In the genomic region with DNA sequence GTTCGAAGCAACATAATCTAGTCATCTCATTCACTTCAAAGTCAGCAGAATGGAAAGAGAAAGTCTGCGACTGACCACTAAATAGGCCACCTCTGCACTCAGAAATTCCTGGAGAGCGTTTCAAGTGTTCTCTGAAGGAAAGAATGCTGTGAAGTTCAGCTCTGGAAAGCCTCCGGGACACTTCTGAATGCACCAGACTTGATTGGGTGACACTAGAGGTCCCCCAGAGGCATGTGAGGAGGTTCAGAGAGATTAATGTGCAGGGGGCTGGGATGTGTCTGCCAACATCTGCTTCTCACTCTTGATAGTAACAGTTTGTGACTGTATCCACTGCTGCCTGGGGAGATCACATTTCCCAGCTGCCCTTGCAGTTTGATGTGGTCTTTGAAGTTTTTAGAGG, we compare ENCODE assay signal across 12 mouse cellular contexts. TPM values are rescaled to one million over a fixed set of nuclear protein-coding genes. Genes with fewer than 3 reads are reported as not detected.
DNase-seq lines count a peak whose midpoint lies in the region; ATAC-seq and TF ChIP-seq lines count a peak whose summit lies in the region.
"Had no signal": no experiment of that assay in that cellular context is flagged by ENCODE, and none has a peak within 500 bp of the region (broad histone marks: within the 10 kb centered on the region; RNA-seq: fewer than 3 reads in every experiment).

No protein-coding gene starts in this region.

- no peaks in the 10 kb centered on the region for H3K9me3 ChIP-seq in CH12.LX (replicated peaks; ENCODE audit: low read length)
- no peaks in the 10 kb centered on the region for H3K9me3 ChIP-seq in heart, embryonic 14.5 days (ENCODE audit: control insufficient read depth, low read length)
- no peaks in the 10 kb centered on the region for H3K9me3 ChIP-seq in forebrain, embryonic 16.5 days (ENCODE audit: control insufficient read depth, low read length)

- no peak for TF ChIP-seq POLR2A in CH12.LX (IDR thresholded peaks at IDR 0.05; ENCODE audit: low read depth, low read length)

- no peaks in the 10 kb centered on the region for H3K79me2 ChIP-seq in CH12.LX (replicated peaks; ENCODE audit: control insufficient read depth, extremely low read depth, insufficient read depth, poor library complexity, severe bottlenecking)

- no peaks in the 10 kb centered on the region for H3K4me1 ChIP-seq in CH12.LX (ENCODE audit: control insufficient read depth in 1 of 2, insufficient read depth in 2 of 2)
- H3K4me1 ChIP-seq in heart, embryonic 14.5 days (ENCODE audit: control insufficient read depth in 2 of 2, insufficient read depth in 2 of 2, low read length in 2 of 2) = peaks cover 18 to 23% of the 10 kb centered on the region in 2 experiments
- H3K4me1 ChIP-seq in forebrain, embryonic 16.5 days (replicated peaks; ENCODE audit: control insufficient read depth, insufficient read depth, low read length) = no peaks in the 10 kb centered on the region

- no peaks in the 10 kb centered on the region for H3K27me3 ChIP-seq in CH12.LX (replicated peaks)
- H3K27me3 ChIP-seq in heart, embryonic 14.5 days (ENCODE audit: control insufficient read depth, insufficient read depth, low read length) = no peaks in the 10 kb centered on the region
- H3K27me3 ChIP-seq in forebrain, embryonic 16.5 days (replicated peaks; ENCODE audit: control insufficient read depth, insufficient read depth, low read length) = no peaks in the 10 kb centered on the region

- H3K36me3 ChIP-seq in CH12.LX (replicated peaks in 1 of 2; ENCODE audit: control insufficient read depth in 1 of 2, insufficient read depth in 1 of 2, low read length in 1 of 2) = no peaks in the 10 kb centered on the region
- H3K36me3 ChIP-seq in heart, embryonic 14.5 days (ENCODE audit: control insufficient read depth, insufficient read depth, low read length) = no peaks in the 10 kb centered on the region
- no peaks in the 10 kb centered on the region for H3K36me3 ChIP-seq in forebrain, embryonic 16.5 days (ENCODE audit: control insufficient read depth, insufficient read depth)

- TF ChIP-seq CTCF in CH12.LX (conservative IDR thresholded peaks at IDR 0.05 in 1 of 2, IDR thresholded peaks at IDR 0.05 in 1 of 2; ENCODE audit: low read depth in 2 of 2, low read length in 2 of 2) = no peak

- H3K9ac ChIP-seq in CH12.LX (ENCODE audit: insufficient read depth, low read depth) = no peak overlapping the region
- H3K9ac ChIP-seq in heart, embryonic 14.5 days (ENCODE audit: low read length) = 0 out of 2 replicates have a peak overlapping the region, but pooled peaks have one; percentile 54
- no peak overlapping the region for H3K9ac ChIP-seq in forebrain, embryonic 16.5 days (replicated peaks; ENCODE audit: low read depth, low read length)

- no peak for TF ChIP-seq RAD21 in CH12.LX (IDR thresholded peaks at IDR 0.05; ENCODE audit: low read depth, low read length)

- in situ Hi-C loops in CH12.LX (cut with MboI; ENCODE audit: low pct_ligation_motif_present, low pct_unique_long_range_greater_than_20kb, low sequenced_read_pairs) = no loop called here

- dilution Hi-C loops in CH12.LX (cut with MboI; ENCODE audit: extremely low pct_ligation_motif_present, extremely low pct_unique_long_range_greater_than_20kb, low sequenced_read_pairs) = no loop called here

- peak; percentile 89 for ATAC-seq in heart, embryonic 14.5 days (ENCODE audit: insufficient number of reproducible peaks, insufficient read depth, low FRiP score, low read depth)
- ATAC-seq in forebrain, embryonic 16.5 days = no peak

- 1% methylated on average over 4 of the region's 4 CpGs for WGBS in heart, embryonic 14.5 days
- 56% methylated on average over 4 of the region's 4 CpGs for WGBS in forebrain, embryonic 16.5 days

- H3K27ac ChIP-seq in CH12.LX (ENCODE audit: insufficient read depth, low read depth) = no peak overlapping the region
- H3K27ac ChIP-seq in heart, embryonic 14.5 days (replicated peaks in 1 of 2; ENCODE audit: control insufficient read depth in 1 of 2, insufficient read depth in 1 of 2, low read depth in 2 of 2, low read length in 2 of 2) = peak overlapping the region; percentile 91 to 98
- H3K27ac ChIP-seq in forebrain, embryonic 16.5 days (ENCODE audit: low read length) = no peak overlapping the region

- no peak for TF ChIP-seq EP300 in CH12.LX (IDR thresholded peaks at IDR 0.05; ENCODE audit: low read length)

- no peak for DNase-seq in CH12.LX (ENCODE audit: extremely low read depth)
- DNase-seq in embryo, embryonic 10 days (ENCODE audit: low spot score) = peak; percentile 69
- DNase-seq in lung, postnatal 10 days = peak; percentile 66
- no peak for DNase-seq in right cerebral cortex, adult 2 months (ENCODE audit: low spot score in 2 of 2)
- no peak for DNase-seq in urinary bladder, adult 2 months (ENCODE audit: low spot score)
- DNase-seq: adrenal gland, postnatal 10 days; kidney, adult 8-10 months had no signal

- no peak overlapping the region for H3K4me3 ChIP-seq in CH12.LX (replicated peaks in 1 of 3; ENCODE audit: low read depth in 2 of 3, low read length in 2 of 3, poor library complexity in 1 of 3)
- H3K4me3 ChIP-seq in heart, embryonic 14.5 days (ENCODE audit: control insufficient read depth in 1 of 2, insufficient read depth in 1 of 2, low read depth in 1 of 2, low read length in 2 of 2) = no peak overlapping the region
- no peak overlapping the region for H3K4me3 ChIP-seq in forebrain, embryonic 16.5 days (replicated peaks; ENCODE audit: low read length)

- peak overlapping the region; percentile 44; the same call in 1 of the 2 replicates for H3K4me2 ChIP-seq in CH12.LX (ENCODE audit: insufficient read depth, low read depth, poor library complexity, severe bottlenecking)
- peak overlapping the region; percentile 56 for H3K4me2 ChIP-seq in heart, embryonic 14.5 days (ENCODE audit: low read length)
- H3K4me2 ChIP-seq in forebrain, embryonic 16.5 days (ENCODE audit: low read length) = no peak overlapping the region

TF ChIP-seq in CH12.LX, 34 proteins besides CTCF, POLR2A, EP300 and RAD21:
- TF ChIP-seq ETS1 (conservative IDR thresholded peaks at IDR 0.05; ENCODE audit: low read depth, low read length) (no peak), BHLHE40 (IDR thresholded peaks at IDR 0.05; ENCODE audit: low read depth, low read length) (no peak), SMC3 (IDR thresholded peaks at IDR 0.05; ENCODE audit: low read depth, low read length) (no peak), TCF12 (IDR thresholded peaks at IDR 0.05; ENCODE audit: low read depth, low read length) (no peak), NRF1 (IDR thresholded peaks at IDR 0.05; ENCODE audit: low read depth, low read length) (no peak), ELF1 (IDR thresholded peaks at IDR 0.05; ENCODE audit: low read depth, low read length) (no peak), KAT2A (IDR thresholded peaks at IDR 0.05; ENCODE audit: insufficient replicate concordance, low read length) (no peak)
TF ChIP-seq in CH12.LX: peak in this region for 0.

RNA-seq across cellular contexts. Expression of a gene that starts 52.1 kb away (rescaled TPM):
- 0.04 TPM in 1 of 2 replicates, not detected in the other for total RNA-seq in CH12.LX (2012; rRNA removed)
- 0.24 and 0.32 TPM in 2 replicates for total RNA-seq in CH12.LX (2014; rRNA removed)
- 0.18 and 0.24 TPM in 2 replicates for polyA plus RNA-seq in CH12.LX (2012; ENCODE audit: insufficient read length, low read depth)
- polyA plus RNA-seq in heart, embryonic 14.5 days (2014; fragmentation: Nextera tagmentation; extraction: Ambion mirVana) = 40.6 and 43.3 TPM in 2 replicates
- 0.41 and 0.68 TPM in 2 replicates for polyA plus RNA-seq in forebrain, embryonic 16.5 days (2015; fragmentation: Nextera tagmentation; extraction: Ambion mirVana)
- 7.4 and 8.1 TPM in 2 replicates for polyA plus RNA-seq in urinary bladder, adult 2 months (2012; rRNA removed)
- total RNA-seq: common myeloid progenitor, adult 5-6 weeks; liver, adult 2 months; MEL had no signal
- polyA plus RNA-seq: liver, adult 2 months had no signal

Comparison
In these comparisons a context has a peak if more than half of its experiments do, and no peak if none do; other contexts are left out.
1. DNase-seq: peak in embryo, embryonic 10 days (single experiment) and lung, postnatal 10 days (single experiment); none in CH12.LX (single experiment), right cerebral cortex, adult 2 months (0 of 2) and urinary bladder, adult 2 months (single experiment).
2. H3K27ac ChIP-seq: peak in heart, embryonic 14.5 days (2 of 2); none in CH12.LX (single experiment) and forebrain, embryonic 16.5 days (single experiment).